Mouse (Mus musculus) stomach, embryonic 14.5 days (tissue): Measurements from ENCODE around the gene Col8a2. TPM values are rescaled to one million over a fixed set of nuclear protein-coding genes. Genes with fewer than 3 reads are reported as not detected.
A peak's percentile ranks its signal among the peaks of the same experiment; 100 is the strongest.

ENCODE experiments used
- ATAC-seq: fragments of 200-750 bp; cut with Nextera tagmentation; 2 replicates; pipeline ENCODE4 v1.8.0; 2017; ENCODE audit warnings: low read depth, moderate TSS enrichment; ENCODE audit not compliant: insufficient number of reproducible peaks, insufficient read depth, low FRiP score
- H3K27ac ChIP-seq: fragments of 300-500 bp; sonication (generic); 2 replicates; pipeline ENCODE4 v1.5.1; 2014; ENCODE audit warnings: mild to moderate bottlenecking, low read length, moderate library complexity, mixed read lengths
- H3K27me3 ChIP-seq: fragments of 300-500 bp; sonication (generic); 2 replicates; pipeline ENCODE4 v1.6.1; 2014; ENCODE audit warnings: low read length, control low read depth, mixed read lengths; ENCODE audit not compliant: control insufficient read depth, insufficient read depth
- H3K36me3 ChIP-seq: fragments of 300-500 bp; sonication (generic); 2 replicates; pipeline ENCODE4 v1.6.1; 2014; ENCODE audit warnings: mild to moderate bottlenecking, control low read depth, low read length, moderate library complexity, mixed read lengths; ENCODE audit not compliant: control insufficient read depth, insufficient read depth
- H3K4me1 ChIP-seq: fragments of 300-500 bp; sonication (generic); 2 replicates; pipeline ENCODE4 v1.6.1; 2014; ENCODE audit warnings: low read length, control low read depth, mixed read lengths; ENCODE audit not compliant: control insufficient read depth, insufficient read depth
- H3K4me2 ChIP-seq: fragments of 300-500 bp; sonication (generic); replicated peaks from 2 replicates; pipeline ENCODE4 v1.6.1; 2014; ENCODE audit warnings: low read depth, low read length, control low read depth
- H3K4me3 ChIP-seq: fragments of 300-500 bp; sonication (generic); 2 replicates; pipeline ENCODE4 v1.5.1; 2014; ENCODE audit warnings: low read depth, low read length, control low read depth
- H3K9ac ChIP-seq: fragments of 300-500 bp; sonication (generic); replicated peaks from 2 replicates; pipeline ENCODE4 v1.6.1; 2014; ENCODE audit warnings: low read depth, mild to moderate bottlenecking, control low read depth, low read length, moderate library complexity, mixed read lengths
- H3K9me3 ChIP-seq: fragments of 300-500 bp; sonication (generic); 2 replicates; pipeline ENCODE4 v1.6.1; 2016; ENCODE audit warnings: low read depth, low read length, control low read depth; ENCODE audit not compliant: control insufficient read depth
- WGBS: fragments of 180-500 bp; shearing (Covaris S2); extraction: QIAGEN DNeasy Blood & Tissue Kit; methylation state at CpG from one replicate; pipeline ENCODE4 v1.1.7; 2014; 5-methylcytosine and 5-hydroxymethylcytosine counted together
- polyA plus RNA-seq: library from polyadenylated mRNA; unstranded; fragments of >200 nt; fragmentation: Nextera tagmentation; extraction: Ambion mirVana; gene quantifications from 2 replicates; pipeline ENCODE4 v1.2.1, GENCODE M21; 2014

Gene Col8a2
- polyA plus RNA-seq, 1 experiment from 2014 or later, result 10.2 TPM

GRCm38 (mm10) chr4:126301584-126302309 lies 15.2 kb downstream of the Col8a2 start:
- H3K9ac ChIP-seq, result no peak overlapping the region
- WGBS, result 8% methylated on average over 27 of the region's 27 CpGs
- 0 out of 2 replicates have a peak, but pooled peaks have one; percentile 19 for ATAC-seq

DNA sequence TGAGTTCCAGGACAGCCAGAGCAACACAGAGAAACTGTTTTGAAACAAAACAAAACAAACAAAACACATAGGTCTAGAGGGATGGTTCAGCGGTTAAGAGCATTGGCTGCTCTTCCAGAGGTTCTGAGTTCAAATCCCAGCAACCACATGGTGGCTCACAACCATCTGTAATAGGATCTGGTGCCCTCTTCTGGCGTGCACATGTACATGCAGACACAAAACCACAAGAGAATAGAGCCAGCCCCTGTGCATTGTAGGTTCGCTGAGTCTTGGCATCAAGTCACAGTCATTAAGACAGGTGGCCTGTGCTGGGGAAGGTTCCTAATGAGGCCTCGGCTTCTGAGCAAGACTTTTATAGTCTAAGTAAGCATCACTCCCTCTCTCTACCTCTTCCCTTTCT lies 17.3 kb downstream of the Col8a2 start:
- Histone ChIP-seq H3K9me3 (no peaks in the 10 kb centered on the region), H3K36me3 (no peaks in the 10 kb centered on the region), H3K4me1 (peaks cover 17% of the 10 kb centered on the region), H3K4me2 (no peak overlapping the region), H3K27me3 (peaks cover 12% of the 10 kb centered on the region; the same call in 1 of the 2 replicates), H3K9ac (no peak overlapping the region), H3K27ac (no peak overlapping the region), H3K4me3 (no peak overlapping the region)
- 64% methylated on average over 4 of the region's 4 CpGs for WGBS
- ATAC-seq, result no peak

More at GRCm38 (mm10) chr4:126301584-126302309, 15.2 kb downstream of the Col8a2 start:
- peaks cover 22% of the 10 kb centered on the region for H3K4me1 ChIP-seq
- H3K27ac ChIP-seq, result no peak overlapping the region
- peak overlapping the region; percentile 29 for H3K4me3 ChIP-seq
- no peaks in the 10 kb centered on the region for H3K9me3 ChIP-seq
- H3K27me3 ChIP-seq, result peaks cover 15% of the 10 kb centered on the region; the same call in 1 of the 2 replicates
- no peaks in the 10 kb centered on the region for H3K36me3 ChIP-seq
- H3K4me2 ChIP-seq, result peak overlapping the region; percentile 79

DNA sequence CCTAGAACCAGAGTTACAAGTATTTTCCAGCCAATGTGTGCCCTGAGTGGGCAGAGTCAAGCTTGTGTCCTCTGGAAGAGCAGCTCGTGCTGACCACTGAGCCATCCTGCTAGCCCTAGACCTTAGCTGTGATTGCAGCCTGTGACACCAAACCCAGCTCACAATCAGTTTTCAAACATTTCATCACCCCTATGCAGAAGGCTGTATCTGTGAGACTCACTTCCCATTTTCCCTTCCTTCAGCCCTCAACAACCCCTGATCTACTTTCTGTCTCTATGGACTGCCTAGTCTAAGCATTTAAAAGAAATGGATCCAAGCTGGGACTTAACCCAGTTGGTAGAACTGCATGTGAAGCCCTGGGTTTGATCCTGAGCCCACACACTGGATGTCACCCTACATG lies 18.8 kb downstream of the Col8a2 start:
- WGBS, result 94% methylated on average over 1 of the region's 1 CpGs
- Histone ChIP-seq H3K36me3 (no peaks in the 10 kb centered on the region), H3K27ac (no peak overlapping the region), H3K4me3 (no peak overlapping the region), H3K4me1 (peaks cover 13% of the 10 kb centered on the region), H3K27me3 (peaks cover 7% of the 10 kb centered on the region; the same call in 1 of the 2 replicates), H3K9ac (no peak overlapping the region), H3K9me3 (no peaks in the 10 kb centered on the region), H3K4me2 (no peak overlapping the region)
- ATAC-seq, result no peak

GRCm38 (mm10) chr4:126306058-126306457 lies 19.5 kb downstream of the Col8a2 start:
- H3K27me3 ChIP-seq, result peaks cover 2% of the 10 kb centered on the region; the same call in 1 of the 2 replicates
- H3K4me1 ChIP-seq, result peaks cover 7% of the 10 kb centered on the region
- no peak overlapping the region for H3K4me3 ChIP-seq
- H3K27ac ChIP-seq, result no peak overlapping the region
- no peak for ATAC-seq
- no peak overlapping the region for H3K9ac ChIP-seq
- WGBS, result 91% methylated on average over 6 of the region's 6 CpGs
- H3K9me3 ChIP-seq, result no peaks in the 10 kb centered on the region
- H3K4me2 ChIP-seq, result no peak overlapping the region
- H3K36me3 ChIP-seq, result no peaks in the 10 kb centered on the region

GRCm38 (mm10) chr4:126306827-126307226 lies 20.2 kb downstream of the Col8a2 start:
- Histone ChIP-seq H3K4me1 (no peaks in the 10 kb centered on the region; the same call in 1 of the 2 replicates), H3K4me2 (no peak overlapping the region), H3K27me3 (no peaks in the 10 kb centered on the region), H3K9me3 (no peaks in the 10 kb centered on the region), H3K9ac (no peak overlapping the region), H3K4me3 (no peak overlapping the region), H3K36me3 (no peaks in the 10 kb centered on the region), H3K27ac (no peak overlapping the region)
- no peak for ATAC-seq
- WGBS, result 6% methylated on average over 2 of the region's 2 CpGs

GRCm38 (mm10) chr4:126309211-126309921 lies 22.8 kb downstream of the Col8a2 start:
- Histone ChIP-seq H3K9me3 (no peaks in the 10 kb centered on the region), H3K27me3 (no peaks in the 10 kb centered on the region), H3K4me3 (no peak overlapping the region), H3K4me1 (no peaks in the 10 kb centered on the region; the same call in 1 of the 2 replicates), H3K36me3 (no peaks in the 10 kb centered on the region), H3K27ac (no peak overlapping the region), H3K9ac (no peak overlapping the region), H3K4me2 (peak overlapping the region; percentile 26)
- WGBS, result 18% methylated on average over 20 of the region's 20 CpGs
- 0 out of 2 replicates have a peak, but pooled peaks have one; percentile 33 for ATAC-seq

GRCm38 (mm10) chr4:126309922-126310309 lies 23.3 kb downstream of the Col8a2 start:
- H3K36me3 ChIP-seq, result no peaks in the 10 kb centered on the region
- peak overlapping the region; percentile 26 for H3K4me2 ChIP-seq
- no peak overlapping the region for H3K4me3 ChIP-seq
- H3K4me1 ChIP-seq, result no peaks in the 10 kb centered on the region; the same call in 1 of the 2 replicates
- no peaks in the 10 kb centered on the region for H3K27me3 ChIP-seq
- WGBS, result under 1% methylated on average over 7 of the region's 7 CpGs
- H3K9me3 ChIP-seq, result no peaks in the 10 kb centered on the region
- ATAC-seq, result peak; percentile 64; the same call in 1 of the 2 replicates
- no peak overlapping the region for H3K27ac ChIP-seq
- H3K9ac ChIP-seq, result no peak overlapping the region

- no peak for ATAC-seq
- H3K9ac ChIP-seq, result no peak overlapping the region
- no peaks in the 10 kb centered on the region for H3K36me3 ChIP-seq
- H3K4me2 ChIP-seq, result no peak overlapping the region
- no peak overlapping the region for H3K27ac ChIP-seq
- H3K4me3 ChIP-seq, result no peak overlapping the region
- H3K9me3 ChIP-seq, result no peaks in the 10 kb centered on the region
- WGBS, result 70% methylated on average over 7 of the region's 7 CpGs
- H3K4me1 ChIP-seq, result no peaks in the 10 kb centered on the region; the same call in 1 of the 2 replicates
- no peaks in the 10 kb centered on the region for H3K27me3 ChIP-seq
These were observed 23.8 kb downstream of the Col8a2 start for GRCm38 (mm10) chr4:126310344-126310743.
